Mouse (Mus musculus) myocyte (in vitro differentiated cells): ENCODE results near the gene Mrtfb.

Experiments
- CEBPB ChIP-seq: IDR thresholded peaks from 2 replicates; pipeline ENCODE4 v1.6.1; 2011; ENCODE audit warnings: mild to moderate bottlenecking, moderate library complexity; ENCODE audit not compliant: poor library complexity, insufficient read depth, severe bottlenecking
- E2F4 ChIP-seq: IDR thresholded peaks from one replicate; pipeline ENCODE4 v1.6.1; 2011; ENCODE audit warnings: mild to moderate bottlenecking, control low read depth, moderate library complexity; ENCODE audit not compliant: insufficient read depth
- MAX ChIP-seq: IDR thresholded peaks from one replicate; pipeline ENCODE4 v1.6.1; 2011; ENCODE audit warnings: low read depth, mild to moderate bottlenecking, control low read depth
- MYOD1 ChIP-seq, 3 experiments: IDR thresholded peaks; one replicate each; pipeline ENCODE4 v1.6.1; 2011; ENCODE audit warnings: control low read depth in 2 of 3, low read depth in 2 of 3, mild to moderate bottlenecking in 2 of 3, moderate library complexity in 1 of 3; ENCODE audit not compliant: insufficient read length in 2 of 3, control insufficient read depth in 1 of 3
- MYOG ChIP-seq, 3 experiments: IDR thresholded peaks; one replicate each; pipeline ENCODE4 v1.6.1; 2011; ENCODE audit warnings: control low read depth in 2 of 3, low read depth in 2 of 3, mild to moderate bottlenecking in 2 of 3; ENCODE audit not compliant: insufficient read length in 2 of 3, control insufficient read depth in 1 of 3, insufficient read depth in 1 of 3
- POLR2A ChIP-seq: IDR thresholded peaks from one replicate; pipeline ENCODE4 v1.6.1; 2011; ENCODE audit warnings: low read depth, mild to moderate bottlenecking, control low read depth, moderate library complexity; ENCODE audit not compliant: insufficient read length
- POLR2AphosphoS2 ChIP-seq: IDR thresholded peaks from one replicate; pipeline ENCODE4 v1.6.1; 2011; ENCODE audit warnings: low read depth, control low read depth; ENCODE audit not compliant: insufficient read length
- SRF ChIP-seq: IDR thresholded peaks from one replicate; pipeline ENCODE4 v1.6.1; 2011; ENCODE audit warnings: low read depth; ENCODE audit not compliant: control insufficient read depth, insufficient read length
- TCF12 ChIP-seq: IDR thresholded peaks from one replicate; pipeline ENCODE4 v1.6.1; 2011; ENCODE audit warnings: mild to moderate bottlenecking, control low read depth; ENCODE audit not compliant: poor library complexity, insufficient read depth, severe bottlenecking
- USF1 ChIP-seq: IDR thresholded peaks from one replicate; pipeline ENCODE4 v1.6.1; 2011; ENCODE audit warnings: low read depth, mild to moderate bottlenecking, control low read depth, moderate library complexity

- TF ChIP-seq MAX (no peak), POLR2A (no peak), TCF12 (no peak), USF1 (no peak), SRF (no peak), E2F4 (no peak), POLR2AphosphoS2 (no peak), CEBPB (no peak), MYOG (IDR thresholded peaks at IDR 0.05; ENCODE audit: control insufficient read depth in 1 of 3, insufficient read depth in 1 of 3, insufficient read length in 2 of 3, low read depth in 2 of 3) (no peak), MYOD1 (IDR thresholded peaks at IDR 0.05; ENCODE audit: control insufficient read depth in 1 of 3, insufficient read length in 2 of 3, low read depth in 2 of 3) (no peak)
Measured at GRCm38 (mm10) chr16:13363141-13363540, 106.9 kb downstream of the Mrtfb start.
